Mouse (Mus musculus) myocyte (in vitro differentiated cells): ENCODE data around the gene Ppp2r5e. TPM values are rescaled to one million over a fixed set of nuclear protein-coding genes. Genes with fewer than 3 reads are reported as not detected.

ENCODE experiments used
- H3K27me3 ChIP-seq: one replicate; pipeline ENCODE4 v1.6.1; 2011; ENCODE audit not compliant: control insufficient read depth, insufficient read depth, insufficient read length
- H3K36me3 ChIP-seq: one replicate; pipeline ENCODE4 v1.6.1; 2011; ENCODE audit not compliant: control insufficient read depth, insufficient read depth
- H3K4me2 ChIP-seq: one replicate; pipeline ENCODE4 v1.6.1; 2011; ENCODE audit warnings: low read depth, control low read depth
- H3K4me3 ChIP-seq: one replicate; pipeline ENCODE4 v1.5.1; 2011; ENCODE audit warnings: mild to moderate bottlenecking, control low read depth, moderate library complexity
- H3K79me2 ChIP-seq: one replicate; pipeline ENCODE4 v1.6.1; 2011; ENCODE audit not compliant: control insufficient read depth, insufficient read depth
- H3ac ChIP-seq: one replicate; pipeline ENCODE4 v1.6.1; 2011; ENCODE audit not compliant: control insufficient read depth, insufficient read length
- CEBPB ChIP-seq: IDR thresholded peaks from 2 replicates; pipeline ENCODE4 v1.6.1; 2011; ENCODE audit warnings: mild to moderate bottlenecking, moderate library complexity; ENCODE audit not compliant: poor library complexity, insufficient read depth, severe bottlenecking
- E2F4 ChIP-seq: IDR thresholded peaks from one replicate; pipeline ENCODE4 v1.6.1; 2011; ENCODE audit warnings: mild to moderate bottlenecking, control low read depth, moderate library complexity; ENCODE audit not compliant: insufficient read depth
- MAX ChIP-seq: IDR thresholded peaks from one replicate; pipeline ENCODE4 v1.6.1; 2011; ENCODE audit warnings: low read depth, mild to moderate bottlenecking, control low read depth
- MYOD1 ChIP-seq, 3 experiments: IDR thresholded peaks; one replicate each; pipeline ENCODE4 v1.6.1; 2011; ENCODE audit warnings: control low read depth in 2 of 3, low read depth in 2 of 3, mild to moderate bottlenecking in 2 of 3, moderate library complexity in 1 of 3; ENCODE audit not compliant: insufficient read length in 2 of 3, control insufficient read depth in 1 of 3
- MYOG ChIP-seq, 3 experiments: IDR thresholded peaks; one replicate each; pipeline ENCODE4 v1.6.1; 2011; ENCODE audit warnings: control low read depth in 2 of 3, low read depth in 2 of 3, mild to moderate bottlenecking in 2 of 3; ENCODE audit not compliant: insufficient read length in 2 of 3, control insufficient read depth in 1 of 3, insufficient read depth in 1 of 3
- POLR2A ChIP-seq: IDR thresholded peaks from one replicate; pipeline ENCODE4 v1.6.1; 2011; ENCODE audit warnings: low read depth, mild to moderate bottlenecking, control low read depth, moderate library complexity; ENCODE audit not compliant: insufficient read length
- POLR2AphosphoS2 ChIP-seq: IDR thresholded peaks from one replicate; pipeline ENCODE4 v1.6.1; 2011; ENCODE audit warnings: low read depth, control low read depth; ENCODE audit not compliant: insufficient read length
- REST ChIP-seq: IDR thresholded peaks from one replicate; pipeline ENCODE4 v1.6.1; 2011; ENCODE audit warnings: mild to moderate bottlenecking, control low read depth, moderate library complexity; ENCODE audit not compliant: insufficient read depth, insufficient read length
- SRF ChIP-seq: IDR thresholded peaks from one replicate; pipeline ENCODE4 v1.6.1; 2011; ENCODE audit warnings: low read depth; ENCODE audit not compliant: control insufficient read depth, insufficient read length
- TCF12 ChIP-seq: IDR thresholded peaks from one replicate; pipeline ENCODE4 v1.6.1; 2011; ENCODE audit warnings: mild to moderate bottlenecking, control low read depth; ENCODE audit not compliant: poor library complexity, insufficient read depth, severe bottlenecking
- TCF3 ChIP-seq: IDR thresholded peaks from one replicate; pipeline ENCODE4 v1.6.1; 2011; ENCODE audit warnings: low read depth, control low read depth; ENCODE audit not compliant: insufficient read length
- USF1 ChIP-seq: IDR thresholded peaks from one replicate; pipeline ENCODE4 v1.6.1; 2011; ENCODE audit warnings: low read depth, mild to moderate bottlenecking, control low read depth, moderate library complexity
- polyA plus RNA-seq: library from polyadenylated mRNA; unstranded; fragments of >200 nt; fragmentation: generic; extraction: Trizol; gene quantifications from one replicate; pipeline ENCODE4 v1.2.1, GENCODE M21; 2012; ENCODE audit warnings: missing spikeins

Gene Ppp2r5e
- polyA plus RNA-seq, 1 experiment, result 15.4 TPM

DNA sequence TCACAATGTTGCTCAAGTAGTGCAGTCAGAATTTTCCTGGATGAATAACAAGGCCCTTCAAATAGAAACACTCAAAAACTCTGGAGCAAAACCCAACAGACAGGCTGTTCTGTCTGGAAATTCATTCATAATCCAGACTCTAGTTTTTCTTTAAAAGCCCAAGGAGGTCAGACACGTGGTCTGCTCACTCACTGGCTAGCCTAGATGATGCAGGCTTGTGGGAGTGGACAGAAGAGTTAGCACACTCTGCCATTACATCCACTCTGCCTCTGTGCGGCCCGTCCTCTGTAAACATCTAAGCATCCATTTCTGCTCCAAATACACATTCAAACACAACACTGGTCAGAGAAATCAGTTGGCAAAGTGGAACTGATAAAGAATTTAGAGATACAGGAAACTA is 117.4 kb downstream of the Ppp2r5e start:
- Histone ChIP-seq H3K27me3 (no peaks in the 10 kb centered on the region), H3ac (no peak overlapping the region), H3K79me2 (peaks cover 12% of the 10 kb centered on the region), H3K4me3 (no peak overlapping the region), H3K36me3 (peaks cover 3% of the 10 kb centered on the region), H3K4me2 (no peak overlapping the region)
- TF ChIP-seq REST, result no peak
- no peak for TF ChIP-seq CEBPB
- TF ChIP-seq TCF12, result no peak
- no peak for TF ChIP-seq MAX
- TF ChIP-seq E2F4, result no peak

- TF ChIP-seq MYOD1 (IDR thresholded peaks at IDR 0.05; ENCODE audit: control insufficient read depth in 1 of 3, insufficient read length in 2 of 3, low read depth in 2 of 3), result no peak
- no peak for TF ChIP-seq POLR2AphosphoS2
- no peak for TF ChIP-seq REST
- TF ChIP-seq POLR2A, result no peak
- no peak for TF ChIP-seq SRF
- TF ChIP-seq TCF12, result no peak
- Histone ChIP-seq H3K36me3 (peaks cover 3% of the 10 kb centered on the region), H3K79me2 (peaks cover 15% of the 10 kb centered on the region), H3K27me3 (no peaks in the 10 kb centered on the region), H3K4me2 (no peak overlapping the region), H3K4me3 (no peak overlapping the region), H3ac (no peak overlapping the region)
Observed at GRCm38 (mm10) chr12:75478117-75478516, 117.9 kb downstream of the Ppp2r5e start.

DNA sequence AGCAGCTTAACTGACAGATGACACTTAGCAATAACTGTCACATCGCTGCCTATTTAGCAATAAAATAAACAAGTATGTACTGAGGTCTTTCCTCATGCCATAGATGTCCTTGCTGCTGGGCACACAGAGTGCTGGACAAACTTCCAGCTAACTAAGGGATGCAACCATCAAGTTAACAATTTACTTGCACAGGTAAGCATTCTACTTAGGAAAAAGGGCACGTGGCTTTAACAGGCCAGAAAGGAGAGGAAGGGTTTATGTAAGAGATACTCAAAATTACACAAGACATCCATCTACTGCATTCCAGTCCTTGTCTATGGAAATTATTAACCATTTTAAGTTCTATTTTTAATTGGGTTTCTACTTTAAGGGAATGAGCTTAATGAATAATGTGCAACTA is 123.0 kb downstream of the Ppp2r5e start:
- no peak overlapping the region for H3K4me2 ChIP-seq
- H3K36me3 ChIP-seq, result peaks cover 3% of the 10 kb centered on the region
- H3K4me3 ChIP-seq, result no peak overlapping the region
- no peaks in the 10 kb centered on the region for H3K27me3 ChIP-seq
- H3K79me2 ChIP-seq, result peaks cover 10% of the 10 kb centered on the region
- no peak for TF ChIP-seq POLR2A
- TF ChIP-seq SRF, result no peak
- no peak for TF ChIP-seq MAX
- TF ChIP-seq MYOD1 (IDR thresholded peaks at IDR 0.05; ENCODE audit: control insufficient read depth in 1 of 3, insufficient read length in 2 of 3, low read depth in 2 of 3), result no peak
- TF ChIP-seq TCF3, result no peak
- TF ChIP-seq MYOG (IDR thresholded peaks at IDR 0.05; ENCODE audit: control insufficient read depth in 1 of 3, insufficient read depth in 1 of 3, insufficient read length in 2 of 3, low read depth in 2 of 3), result no peak
- no peak for TF ChIP-seq CEBPB
- TF ChIP-seq REST, result no peak
- no peak for TF ChIP-seq POLR2AphosphoS2
- TF ChIP-seq E2F4, result no peak
- TF ChIP-seq USF1, result no peak
- no peak for TF ChIP-seq TCF12
- no peak overlapping the region for H3ac ChIP-seq

GRCm38 (mm10) chr12:75472107-75472506 is 123.9 kb downstream of the Ppp2r5e start:
- Histone ChIP-seq H3K27me3 (no peaks in the 10 kb centered on the region), H3K4me2 (no peak overlapping the region), H3K4me3 (no peak overlapping the region), H3K36me3 (no peaks in the 10 kb centered on the region), H3K79me2 (peaks cover 10% of the 10 kb centered on the region), H3ac (no peak overlapping the region)
- no peak for TF ChIP-seq POLR2A

- H3K27me3 ChIP-seq, result no peaks in the 10 kb centered on the region
- H3K4me2 ChIP-seq, result no peak overlapping the region
- H3ac ChIP-seq, result no peak overlapping the region
- H3K4me3 ChIP-seq, result no peak overlapping the region
- TF ChIP-seq REST, result no peak
- no peak for TF ChIP-seq SRF
- TF ChIP-seq MYOG (IDR thresholded peaks at IDR 0.05; ENCODE audit: control insufficient read depth in 1 of 3, insufficient read depth in 1 of 3, insufficient read length in 2 of 3, low read depth in 2 of 3), result no peak
- TF ChIP-seq USF1, result no peak
- no peak for TF ChIP-seq POLR2AphosphoS2
- no peak for TF ChIP-seq MAX
- no peak for TF ChIP-seq MYOD1 (IDR thresholded peaks at IDR 0.05; ENCODE audit: control insufficient read depth in 1 of 3, insufficient read length in 2 of 3, low read depth in 2 of 3)
- no peak for TF ChIP-seq TCF3
- TF ChIP-seq POLR2A, result no peak
- no peak for TF ChIP-seq E2F4
- no peak for TF ChIP-seq TCF12
- no peak for TF ChIP-seq CEBPB
- H3K79me2 ChIP-seq, result no peaks in the 10 kb centered on the region
- peaks cover 28% of the 10 kb centered on the region for H3K36me3 ChIP-seq
Observed at GRCm38 (mm10) chr12:75467814-75468213, 128.2 kb downstream of the Ppp2r5e start.
